Mouse (Mus musculus) megakaryocyte, embryonic 14.5 days (primary cell): ENCODE measurements around the gene Slc6a16.

Experiments used
- FLI1 ChIP-seq: IDR thresholded peaks from 2 replicates; pipeline ENCODE4 v1.6.1; 2012; ENCODE audit warnings: low read length, inconsistent platforms, mixed read lengths
- GATA1 ChIP-seq: IDR thresholded peaks from 3 replicates; pipeline ENCODE4 v1.6.1; 2012; ENCODE audit warnings: mixed read lengths, low read length, inconsistent platforms, borderline replicate concordance

DNA sequence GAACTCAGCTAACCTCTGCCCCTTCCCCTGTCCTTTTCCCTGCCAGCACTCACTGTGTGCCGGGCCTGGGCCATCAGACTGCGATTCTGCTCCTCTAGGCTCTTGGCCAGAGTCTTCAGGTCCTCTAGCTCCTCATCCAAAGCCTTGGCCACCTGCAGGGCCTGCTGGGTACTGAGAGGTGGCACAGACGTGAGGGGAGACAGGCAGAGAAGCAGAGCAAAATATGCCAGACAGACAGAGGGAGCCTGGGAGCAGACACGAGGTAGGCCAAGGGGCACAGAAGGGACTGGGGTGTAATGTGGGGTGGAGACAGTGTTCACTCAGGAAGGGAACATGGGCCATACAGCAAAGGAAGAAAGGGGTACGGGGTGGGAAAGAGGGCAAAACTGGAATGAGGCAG lies 47.5 kb upstream of the Slc6a16 start:
- TF ChIP-seq GATA1 (no peak), FLI1 (no peak)
